Mouse (Mus musculus) forebrain, postnatal 0 days (tissue): Measurements from ENCODE around the gene Ksr1. TPM values are rescaled to one million over a fixed set of nuclear protein-coding genes. Genes with fewer than 3 reads are reported as not detected.

Experiments used
- ATAC-seq: fragments of 200-750 bp; cut with Nextera tagmentation; 2 replicates; pipeline ENCODE4 v1.8.0; 2017; ENCODE audit warnings: mild to moderate bottlenecking, moderate library complexity
- DNase-seq: peaks from one replicate; pipeline ENCODE4 v3.0.0-alpha.2; 2015
- H3K27ac ChIP-seq: fragments of 300-500 bp; sonication (generic); 2 replicates; pipeline ENCODE4 v1.5.1; 2014; ENCODE audit warnings: low read depth, mild to moderate bottlenecking, antibody characterized with exemption, low read length, moderate library complexity, mixed read lengths
- H3K27me3 ChIP-seq: fragments of 300-500 bp; sonication (generic); 2 replicates; pipeline ENCODE4 v1.6.1; 2014; ENCODE audit warnings: mild to moderate bottlenecking, low read length, mixed read lengths; ENCODE audit not compliant: insufficient read depth
- H3K36me3 ChIP-seq: fragments of 300-500 bp; sonication (generic); 2 replicates; pipeline ENCODE4 v1.6.1; 2014; ENCODE audit warnings: mild to moderate bottlenecking, moderate library complexity; ENCODE audit not compliant: insufficient read depth
- H3K4me1 ChIP-seq: fragments of 300-500 bp; sonication (generic); 2 replicates; pipeline ENCODE4 v1.6.1; 2014; ENCODE audit warnings: antibody characterized with exemption; ENCODE audit not compliant: insufficient read depth
- H3K4me2 ChIP-seq: fragments of 300-500 bp; sonication (generic); 2 replicates; pipeline ENCODE4 v1.6.1; 2014; ENCODE audit warnings: low read depth, mild to moderate bottlenecking, moderate library complexity
- H3K4me3 ChIP-seq: fragments of 300-500 bp; sonication (generic); 2 replicates; pipeline ENCODE4 v1.5.1; 2014; ENCODE audit warnings: low read depth, low read length, mixed read lengths
- H3K9ac ChIP-seq: fragments of 300-500 bp; sonication (generic); 2 replicates; pipeline ENCODE4 v1.6.1; 2014; ENCODE audit warnings: mild to moderate bottlenecking
- H3K9me3 ChIP-seq: fragments of 300-500 bp; sonication (generic); 2 replicates; pipeline ENCODE4 v1.6.1; 2016; ENCODE audit warnings: low read length
- CTCF ChIP-seq: sonication (generic); IDR thresholded peaks from 2 replicates; pipeline ENCODE4 v1.5.1; 2016; ENCODE audit warnings: antibody characterized with exemption, control low read depth, low read depth
- WGBS: fragments of 180-500 bp; shearing (Covaris S2); extraction: QIAGEN DNeasy Blood & Tissue Kit; methylation state at CpG from one replicate; pipeline ENCODE4 v1.1.7; 2014; 5-methylcytosine and 5-hydroxymethylcytosine counted together
- polyA plus RNA-seq: library from polyadenylated mRNA; unstranded; fragments of >200 nt; fragmentation: Nextera tagmentation; extraction: Ambion mirVana; gene quantifications from 2 replicates; pipeline ENCODE4 v1.2.1, GENCODE M21; 2015
- total RNA-seq: library from RNA; depleted of rRNA; stranded (reverse); fragments of >200 nt; gene quantifications from 2 replicates; pipeline ENCODE4 v1.2.3, GENCODE M21; 2014

The Ksr1 gene
- total and polyA plus RNA-seq, 2 experiments from 2014 or later = 2.7 to 33.2 TPM

- no peak overlapping the region for H3K4me2 ChIP-seq
- 96% methylated on average over 13 of the region's 13 CpGs for WGBS
- no peaks in the 10 kb centered on the region for H3K9me3 ChIP-seq
- DNase-seq = no peak
- no peak for ATAC-seq
- peaks cover 6% of the 10 kb centered on the region; the same call in 1 of the 2 replicates for H3K4me1 ChIP-seq
- H3K27ac ChIP-seq = no peak overlapping the region
- no peak overlapping the region for H3K4me3 ChIP-seq
- no peaks in the 10 kb centered on the region for H3K27me3 ChIP-seq
- no peak for TF ChIP-seq CTCF
- no peak overlapping the region for H3K9ac ChIP-seq
- H3K36me3 ChIP-seq = no peaks in the 10 kb centered on the region
Observed at GRCm38 (mm10) chr11:79135105-79135503, 11.1 kb downstream of the Ksr1 start.

GRCm38 (mm10) chr11:79134416-79135104 is 11.6 kb downstream of the Ksr1 start:
- Histone ChIP-seq H3K36me3 (no peaks in the 10 kb centered on the region), H3K4me3 (no peak overlapping the region), H3K27me3 (no peaks in the 10 kb centered on the region), H3K4me2 (no peak overlapping the region), H3K4me1 (peaks cover 6% of the 10 kb centered on the region; the same call in 1 of the 2 replicates), H3K9me3 (no peaks in the 10 kb centered on the region), H3K27ac (no peak overlapping the region), H3K9ac (no peak overlapping the region)
- TF ChIP-seq CTCF = no peak
- no peak for DNase-seq
- ATAC-seq = no peak
- WGBS = 86% methylated on average over 13 of the region's 13 CpGs

- H3K4me1 ChIP-seq = peaks cover 6% of the 10 kb centered on the region; the same call in 1 of the 2 replicates
- WGBS = 91% methylated on average over 9 of the region's 9 CpGs
- H3K4me3 ChIP-seq = no peak overlapping the region
- H3K9me3 ChIP-seq = no peaks in the 10 kb centered on the region
- no peak overlapping the region for H3K9ac ChIP-seq
- no peaks in the 10 kb centered on the region for H3K36me3 ChIP-seq
- H3K27ac ChIP-seq = no peak overlapping the region
- no peak for TF ChIP-seq CTCF
- H3K4me2 ChIP-seq = no peak overlapping the region
- no peaks in the 10 kb centered on the region for H3K27me3 ChIP-seq
- DNase-seq = no peak
- no peak for ATAC-seq
Observed at GRCm38 (mm10) chr11:79133961-79134360, 12.2 kb downstream of the Ksr1 start.

GRCm38 (mm10) chr11:79133051-79133450 is 13.2 kb downstream of the Ksr1 start:
- Histone ChIP-seq H3K9me3 (no peaks in the 10 kb centered on the region), H3K4me3 (no peak overlapping the region), H3K36me3 (no peaks in the 10 kb centered on the region), H3K9ac (no peak overlapping the region), H3K4me2 (no peak overlapping the region), H3K27ac (no peak overlapping the region), H3K27me3 (no peaks in the 10 kb centered on the region), H3K4me1 (peaks cover 6% of the 10 kb centered on the region; the same call in 1 of the 2 replicates)
- DNase-seq (no peak), ATAC-seq (no peak)
- no peak for TF ChIP-seq CTCF
- WGBS = 85% methylated on average over 5 of the region's 5 CpGs

- 68% methylated on average over 9 of the region's 9 CpGs for WGBS
- ATAC-seq = no peak
Observed at GRCm38 (mm10) chr11:79131949-79132411, 14.2 kb downstream of the Ksr1 start.

GRCm38 (mm10) chr11:79129388-79130356 is 16.5 kb downstream of the Ksr1 start:
- WGBS = 83% methylated on average over 13 of the region's 13 CpGs
- H3K9me3 ChIP-seq = no peaks in the 10 kb centered on the region
- H3K36me3 ChIP-seq = no peaks in the 10 kb centered on the region
- no peak overlapping the region for H3K9ac ChIP-seq
- H3K27me3 ChIP-seq = no peaks in the 10 kb centered on the region
- TF ChIP-seq CTCF = no peak
- ATAC-seq (no peak), DNase-seq (no peak)
- H3K4me3 ChIP-seq = no peak overlapping the region
- no peak overlapping the region for H3K27ac ChIP-seq
- H3K4me1 ChIP-seq = no peaks in the 10 kb centered on the region
- no peak overlapping the region for H3K4me2 ChIP-seq

More at GRCm38 (mm10) chr11:79131949-79132411, 14.2 kb downstream of the Ksr1 start:
- Histone ChIP-seq H3K9me3 (no peaks in the 10 kb centered on the region), H3K9ac (no peak overlapping the region), H3K27me3 (no peaks in the 10 kb centered on the region), H3K4me2 (no peak overlapping the region), H3K4me3 (no peak overlapping the region), H3K36me3 (no peaks in the 10 kb centered on the region), H3K4me1 (peaks cover 6% of the 10 kb centered on the region; the same call in 1 of the 2 replicates), H3K27ac (no peak overlapping the region)
- no peak for DNase-seq
- no peak for TF ChIP-seq CTCF
